Mouse (Mus musculus) hindbrain, embryonic 14.5 days (tissue): ENCODE measurements around the gene Arrb1. TPM values are rescaled to one million over a fixed set of nuclear protein-coding genes. Genes with fewer than 3 reads are reported as not detected.

Source experiments
- ATAC-seq: fragments of 200-750 bp; cut with Nextera tagmentation; 2 replicates; pipeline ENCODE4 v1.8.0; 2017; ENCODE audit warnings: moderate number of reproducible peaks, mild to moderate bottlenecking, moderate TSS enrichment, moderate library complexity; ENCODE audit not compliant: low FRiP score
- DNase-seq: peaks from one replicate; pipeline ENCODE4 v3.0.0-alpha.2; 2015; ENCODE audit warnings: low spot score
- H3K27ac ChIP-seq: fragments of 300-500 bp; sonication (generic); 2 replicates; pipeline ENCODE4 v1.5.1; 2014; ENCODE audit warnings: mild to moderate bottlenecking, moderate library complexity
- H3K27me3 ChIP-seq: fragments of 300-500 bp; sonication (generic); 2 replicates; pipeline ENCODE4 v1.6.1; 2014; ENCODE audit warnings: mild to moderate bottlenecking, low read length, mixed read lengths; ENCODE audit not compliant: control insufficient read depth, insufficient read depth
- H3K36me3 ChIP-seq: fragments of 300-500 bp; sonication (generic); replicated peaks from 2 replicates; pipeline ENCODE4 v1.6.1; 2014; ENCODE audit not compliant: control insufficient read depth, insufficient read depth
- H3K4me1 ChIP-seq: fragments of 300-500 bp; sonication (generic); replicated peaks from 2 replicates; pipeline ENCODE4 v1.6.1; 2014; ENCODE audit warnings: antibody characterized with exemption, low read length, mixed read lengths; ENCODE audit not compliant: control insufficient read depth, insufficient read depth
- H3K4me2 ChIP-seq: fragments of 300-500 bp; sonication (generic); replicated peaks from 2 replicates; pipeline ENCODE4 v1.6.1; 2014; ENCODE audit warnings: mild to moderate bottlenecking, moderate library complexity
- H3K4me3 ChIP-seq: fragments of 300-500 bp; sonication (generic); replicated peaks from 2 replicates; pipeline ENCODE4 v1.5.1; 2014; ENCODE audit warnings: mild to moderate bottlenecking, low read length
- H3K9ac ChIP-seq: fragments of 300-500 bp; sonication (generic); 2 replicates; pipeline ENCODE4 v1.6.1; 2014
- H3K9me3 ChIP-seq: fragments of 300-500 bp; sonication (generic); 2 replicates; pipeline ENCODE4 v1.6.1; 2016; ENCODE audit warnings: low read length; ENCODE audit not compliant: control insufficient read depth
- whole genome bisulfite sequencing: fragments of 180-500 bp; shearing (Covaris S2); extraction: QIAGEN DNeasy Blood & Tissue Kit; methylation state at CpG from one replicate; pipeline ENCODE4 v1.1.7; 2014; 5-methylcytosine and 5-hydroxymethylcytosine counted together
- polyA plus RNA-seq: library from polyadenylated mRNA; unstranded; fragments of >200 nt; fragmentation: Nextera tagmentation; extraction: Ambion mirVana; gene quantifications from 2 replicates; pipeline ENCODE4 v1.2.1, GENCODE M21; 2014

The Arrb1 gene
- polyA plus RNA-seq, 1 experiment from 2014 or later = 10.1 TPM

DNA sequence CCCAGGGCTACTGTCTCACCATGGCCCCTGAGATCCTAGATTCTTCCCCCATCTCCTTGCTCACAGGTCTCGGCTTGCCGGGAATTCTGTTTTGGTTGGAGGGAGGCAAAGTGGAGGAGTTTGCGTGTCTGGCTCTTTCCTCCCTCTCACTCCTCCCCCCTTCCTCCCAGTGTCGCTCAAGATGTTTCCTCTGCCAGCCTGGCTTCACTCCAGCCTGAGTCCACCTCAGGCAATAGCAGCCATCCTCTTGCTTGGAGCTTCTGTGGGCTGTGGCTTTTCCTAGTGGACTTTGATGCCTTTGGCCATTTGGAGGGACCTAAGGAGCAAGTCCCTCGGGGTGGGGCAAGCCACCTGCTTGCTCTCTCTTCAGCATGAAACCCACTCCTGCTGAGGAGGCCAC is 27.2 kb downstream of the Arrb1 start:
- ATAC-seq = no peak

DNA sequence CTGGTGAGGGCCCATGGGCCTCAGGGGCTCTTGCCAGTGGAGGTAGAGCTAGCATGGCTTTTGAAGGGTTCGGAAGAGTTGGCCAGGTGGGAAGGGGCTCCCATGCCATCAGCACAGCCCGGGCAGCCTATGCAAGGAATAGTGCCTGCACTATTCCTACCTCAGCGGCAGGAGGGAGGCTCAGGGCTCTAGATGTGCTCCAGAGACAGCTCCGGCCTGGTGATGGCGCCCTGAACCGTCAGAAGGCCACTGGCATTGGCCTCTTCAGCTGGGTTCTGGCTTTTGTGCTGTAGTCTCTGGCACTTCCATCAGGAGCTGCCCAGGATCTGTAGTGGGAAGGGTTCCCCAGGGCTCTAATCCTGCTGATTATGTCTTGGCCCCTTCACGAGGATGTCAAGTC is 28.0 kb downstream of the Arrb1 start:
- no peaks in the 10 kb centered on the region for H3K27me3 ChIP-seq
- H3K4me2 ChIP-seq = no peak overlapping the region
- H3K4me1 ChIP-seq = peaks cover 49% of the 10 kb centered on the region
- no peaks in the 10 kb centered on the region for H3K9me3 ChIP-seq
- ATAC-seq = no peak
- WGBS = 44% methylated on average over 7 of the region's 7 CpGs
- H3K9ac ChIP-seq = 0 out of 2 replicates have a peak overlapping the region, but pooled peaks have one; percentile 31
- no peak for DNase-seq
- no peak overlapping the region for H3K4me3 ChIP-seq
- H3K27ac ChIP-seq = no peak overlapping the region
- no peaks in the 10 kb centered on the region for H3K36me3 ChIP-seq

More for the DNA sequence above, 27.2 kb downstream of the Arrb1 start:
- H3K27me3 ChIP-seq = no peaks in the 10 kb centered on the region
- H3K4me2 ChIP-seq = no peak overlapping the region
- peak; percentile 59 for DNase-seq
- H3K4me1 ChIP-seq = peaks cover 49% of the 10 kb centered on the region
- H3K27ac ChIP-seq = no peak overlapping the region
- H3K4me3 ChIP-seq = no peak overlapping the region
- H3K9ac ChIP-seq = peak overlapping the region; percentile 31; the same call in 1 of the 2 replicates
- H3K9me3 ChIP-seq = no peaks in the 10 kb centered on the region
- WGBS = 29% methylated on average over 5 of the region's 5 CpGs
- no peaks in the 10 kb centered on the region for H3K36me3 ChIP-seq

DNA sequence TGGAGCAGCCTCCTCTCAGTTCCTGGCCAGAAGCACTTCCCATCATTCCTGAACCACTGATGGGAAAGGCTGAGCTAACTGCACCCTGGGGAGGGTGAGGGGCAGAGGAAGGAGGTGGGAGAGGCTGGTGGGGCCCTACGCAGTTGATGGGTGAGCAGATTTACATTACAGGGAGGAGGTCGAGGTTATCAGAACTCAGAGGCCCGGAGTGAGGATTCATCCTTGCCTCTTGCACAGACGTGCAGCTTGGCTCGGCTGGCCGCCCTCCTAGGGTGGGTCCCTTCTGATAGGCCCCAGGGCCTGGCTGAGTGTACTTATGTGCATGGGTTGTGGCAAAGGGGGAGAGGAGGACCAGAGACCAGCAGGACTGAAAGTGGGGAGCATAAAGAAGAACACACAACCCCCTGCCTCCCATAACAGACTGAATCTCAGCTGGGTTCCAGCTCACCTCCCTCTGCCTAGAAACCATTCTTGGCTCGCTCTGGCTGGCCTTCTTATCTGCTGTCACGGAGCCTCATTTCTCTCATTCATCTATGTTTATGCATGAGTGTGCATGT is 30.1 kb downstream of the Arrb1 start:
- H3K27me3 ChIP-seq = no peaks in the 10 kb centered on the region
- DNase-seq (peak; percentile 47), ATAC-seq (peak; percentile 28; the same call in 1 of the 2 replicates)
- no peak overlapping the region for H3K4me2 ChIP-seq
- peaks cover 40% of the 10 kb centered on the region for H3K4me1 ChIP-seq
- WGBS = 16% methylated on average over 8 of the region's 8 CpGs
- H3K9ac ChIP-seq = no peak overlapping the region
- peak overlapping the region; percentile 32 for H3K27ac ChIP-seq
- no peaks in the 10 kb centered on the region for H3K9me3 ChIP-seq
- H3K36me3 ChIP-seq = no peaks in the 10 kb centered on the region
- no peak overlapping the region for H3K4me3 ChIP-seq

DNA sequence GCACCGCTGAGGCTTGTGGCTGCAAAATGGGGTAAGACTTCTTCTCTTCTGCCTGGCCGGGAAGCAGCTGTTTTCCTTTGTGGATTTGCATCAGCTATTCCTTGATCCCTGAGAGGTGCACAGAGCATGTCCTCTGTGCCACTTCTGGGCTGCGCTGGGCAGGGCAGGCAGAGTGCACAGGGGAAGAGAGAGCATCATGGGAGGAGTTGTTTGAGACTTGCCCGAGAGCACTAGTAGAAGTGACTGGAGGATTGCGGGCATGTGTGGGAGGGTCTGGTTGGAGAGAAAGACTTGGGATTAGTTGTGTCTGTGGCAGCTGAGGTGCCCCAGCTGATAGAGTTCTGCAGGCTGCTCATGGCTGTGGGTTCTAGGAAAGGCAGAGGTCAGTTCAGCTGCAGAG is 35.4 kb downstream of the Arrb1 start:
- 70% methylated on average over 5 of the region's 5 CpGs for WGBS
- Histone ChIP-seq H3K36me3 (no peaks in the 10 kb centered on the region; the same call in 1 of the 2 replicates), H3K4me1 (peaks cover 16% of the 10 kb centered on the region; the same call in 1 of the 2 replicates), H3K4me3 (no peak overlapping the region), H3K27me3 (no peaks in the 10 kb centered on the region), H3K9me3 (no peaks in the 10 kb centered on the region), H3K9ac (0 out of 2 replicates have a peak overlapping the region, but pooled peaks have one; percentile 3), H3K4me2 (no peak overlapping the region; the same call in 1 of the 2 replicates), H3K27ac (no peak overlapping the region)
- DNase-seq (no peak), ATAC-seq (no peak)

DNA sequence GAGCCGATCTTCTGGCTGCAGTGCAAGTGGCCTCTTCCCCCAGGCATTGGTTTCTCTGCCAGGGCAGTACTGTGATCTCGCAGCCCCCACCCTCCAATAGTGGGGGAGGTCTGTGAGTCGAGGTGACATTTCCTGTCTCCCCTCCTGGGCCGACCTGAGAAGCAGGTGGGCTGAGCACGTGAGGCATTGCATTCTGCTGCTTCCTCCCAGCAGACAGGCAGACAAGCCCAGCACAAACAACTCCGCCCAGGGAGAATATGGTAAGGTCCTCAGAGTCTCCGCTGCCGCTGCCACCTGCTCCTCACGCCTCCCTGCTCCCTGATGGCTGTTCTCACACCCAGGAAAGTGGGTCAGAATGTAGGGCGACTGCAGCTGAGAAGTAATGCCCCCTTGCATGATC is 37.7 kb downstream of the Arrb1 start:
- DNase-seq (no peak), ATAC-seq (no peak)
- H3K27ac ChIP-seq = 0 out of 2 replicates have a peak overlapping the region, but pooled peaks have one; percentile 32

DNA sequence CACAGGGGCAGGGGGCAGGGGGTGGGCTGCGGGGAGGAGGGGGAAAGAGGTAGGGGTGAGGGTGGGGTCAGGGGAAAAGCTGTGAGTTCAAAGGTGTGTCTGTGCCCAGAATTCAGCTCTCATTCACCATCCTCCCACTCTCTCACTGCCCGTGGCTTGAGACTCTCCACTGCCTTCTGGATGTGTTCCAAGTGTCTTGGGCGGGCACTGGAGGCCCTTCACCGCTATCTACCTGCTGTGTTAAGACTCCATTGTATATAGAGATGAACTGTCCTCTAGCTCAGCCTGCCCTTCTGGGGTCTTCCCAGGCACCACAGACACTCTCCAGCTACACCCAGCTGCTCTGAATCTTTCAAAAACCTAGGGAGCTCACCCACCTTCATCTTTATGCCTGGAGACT is 38.1 kb downstream of the Arrb1 start:
- Histone ChIP-seq H3K27ac (no peak overlapping the region), H3K9ac (no peak overlapping the region)
- no peak for ATAC-seq

More for the DNA sequence above, 37.7 kb downstream of the Arrb1 start:
- Histone ChIP-seq H3K27me3 (no peaks in the 10 kb centered on the region), H3K4me2 (no peak overlapping the region), H3K9ac (no peak overlapping the region), H3K4me3 (no peak overlapping the region), H3K36me3 (no peaks in the 10 kb centered on the region; the same call in 1 of the 2 replicates), H3K4me1 (peaks cover 8% of the 10 kb centered on the region; the same call in 1 of the 2 replicates), H3K9me3 (no peaks in the 10 kb centered on the region)
- WGBS = 45% methylated on average over 10 of the region's 10 CpGs

DNA sequence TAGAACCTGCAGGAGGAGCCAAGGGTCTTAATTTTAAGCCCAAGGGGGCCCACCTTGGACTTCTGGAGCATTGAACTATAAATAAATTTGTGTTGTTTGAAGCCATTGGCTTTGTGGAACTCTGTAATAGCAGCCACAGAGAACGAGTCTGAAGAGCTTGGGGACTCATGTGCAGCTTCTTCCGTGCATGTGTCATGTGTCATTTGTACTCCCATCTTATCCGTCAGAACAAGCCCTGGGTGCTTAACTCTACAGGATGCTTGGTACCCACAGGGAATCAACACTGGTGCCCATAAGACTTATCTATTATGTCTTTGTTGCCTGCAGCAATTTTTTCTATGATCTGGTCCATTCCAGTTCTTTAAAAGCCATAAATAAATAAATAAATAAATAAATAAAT is 43.0 kb downstream of the Arrb1 start:
- Histone ChIP-seq H3K4me1 (peaks cover 16% of the 10 kb centered on the region), H3K4me3 (no peak overlapping the region), H3K27me3 (no peaks in the 10 kb centered on the region), H3K9me3 (no peaks in the 10 kb centered on the region), H3K27ac (no peak overlapping the region), H3K9ac (no peak overlapping the region), H3K36me3 (no peaks in the 10 kb centered on the region), H3K4me2 (no peak overlapping the region)
- 63% methylated on average over 3 of the region's 3 CpGs for WGBS
- DNase-seq = no peak
- no peak for ATAC-seq

More for the DNA sequence above, 38.1 kb downstream of the Arrb1 start:
- Histone ChIP-seq H3K27me3 (no peaks in the 10 kb centered on the region), H3K9me3 (no peaks in the 10 kb centered on the region), H3K4me2 (no peak overlapping the region), H3K4me3 (no peak overlapping the region), H3K36me3 (no peaks in the 10 kb centered on the region; the same call in 1 of the 2 replicates), H3K4me1 (peaks cover 8% of the 10 kb centered on the region; the same call in 1 of the 2 replicates)
- 47% methylated on average over 4 of the region's 4 CpGs for whole genome bisulfite sequencing
- no peak for DNase-seq

DNA sequence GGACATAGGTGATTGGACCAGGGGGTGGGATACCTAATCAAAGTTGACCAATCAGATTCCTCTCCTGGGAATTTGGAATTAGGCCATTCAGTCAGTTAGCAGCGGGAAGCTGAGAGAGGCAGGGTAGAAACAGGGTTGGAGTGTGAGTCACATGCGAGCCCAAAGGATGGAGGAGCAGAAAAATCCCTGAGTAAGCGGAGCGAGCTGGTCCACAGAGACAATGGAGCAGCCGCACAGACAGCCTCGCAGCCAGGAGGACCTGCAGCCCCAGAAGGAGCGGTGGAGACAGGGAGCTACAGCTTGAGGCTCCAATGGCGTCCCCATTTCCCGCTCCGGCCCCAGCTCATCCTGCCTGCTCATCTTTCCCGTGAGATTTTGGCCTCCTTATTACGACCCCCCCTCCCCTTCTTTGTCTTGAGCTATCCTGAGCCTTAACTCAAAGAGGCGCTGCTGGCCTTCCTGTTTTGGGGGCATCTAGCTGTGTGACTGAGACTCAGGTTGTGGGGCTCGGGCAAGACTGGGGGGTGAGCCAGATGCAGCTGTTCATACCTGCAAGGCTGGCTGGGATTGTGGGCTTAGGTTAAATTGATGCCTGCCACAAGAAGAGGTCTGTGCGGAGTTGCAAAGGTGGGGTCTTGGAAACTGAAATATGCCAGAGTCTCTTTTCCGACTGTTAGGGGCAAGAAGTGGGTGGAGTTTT is 44.4 kb downstream of the Arrb1 start:
- peak overlapping the region; percentile 52 for H3K9ac ChIP-seq
- no peak for ATAC-seq
- peak overlapping the region; percentile 62 for H3K27ac ChIP-seq
- peak overlapping the region; percentile 42 for H3K4me2 ChIP-seq
- WGBS = 9% methylated on average over 16 of the region's 16 CpGs
- H3K36me3 ChIP-seq = peaks cover 11% of the 10 kb centered on the region
- no peaks in the 10 kb centered on the region for H3K9me3 ChIP-seq
- DNase-seq = peak; percentile 30
- peaks cover 16% of the 10 kb centered on the region for H3K4me1 ChIP-seq
- H3K27me3 ChIP-seq = no peaks in the 10 kb centered on the region
- peak overlapping the region; percentile 6; the same call in 1 of the 2 replicates for H3K4me3 ChIP-seq

DNA sequence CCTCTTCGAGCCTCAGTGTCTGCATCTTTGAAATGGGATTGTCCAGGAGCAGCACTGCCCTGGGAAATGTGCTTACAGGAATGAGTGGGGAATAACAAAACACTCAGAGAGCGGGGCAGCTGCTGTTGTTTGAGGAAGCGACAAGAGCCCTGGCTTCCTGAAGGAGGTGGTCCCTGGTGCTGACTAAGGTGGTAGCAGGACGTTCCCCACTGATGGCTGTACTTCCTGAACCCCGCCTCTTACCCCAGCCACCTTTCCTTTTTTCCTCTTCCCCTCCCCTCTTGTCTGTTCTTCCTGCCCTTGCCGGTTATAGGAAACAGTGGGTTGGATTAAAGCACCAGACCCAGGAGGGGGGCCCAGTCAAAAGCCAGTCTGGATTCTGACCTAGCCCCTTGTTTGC is 45.0 kb downstream of the Arrb1 start:
- H3K27ac ChIP-seq = peak overlapping the region; percentile 62; the same call in 1 of the 2 replicates
- H3K27me3 ChIP-seq = no peaks in the 10 kb centered on the region
- 49% methylated on average over 6 of the region's 6 CpGs for WGBS
- DNase-seq = no peak
- no peak overlapping the region for H3K4me3 ChIP-seq
- peaks cover 16% of the 10 kb centered on the region for H3K36me3 ChIP-seq
- ATAC-seq = no peak
- no peaks in the 10 kb centered on the region for H3K9me3 ChIP-seq
- peaks cover 16% of the 10 kb centered on the region for H3K4me1 ChIP-seq
- H3K4me2 ChIP-seq = peak overlapping the region; percentile 42
- no peak overlapping the region for H3K9ac ChIP-seq
